Mouse (Mus musculus) cerebellum, adult 11-12 months (tissue): ENCODE results near the gene Hip1.

ENCODE experiments used
- DNase-seq: peaks from one replicate; pipeline ENCODE4 v3.0.0; 2022

Hip1 gene

DNA sequence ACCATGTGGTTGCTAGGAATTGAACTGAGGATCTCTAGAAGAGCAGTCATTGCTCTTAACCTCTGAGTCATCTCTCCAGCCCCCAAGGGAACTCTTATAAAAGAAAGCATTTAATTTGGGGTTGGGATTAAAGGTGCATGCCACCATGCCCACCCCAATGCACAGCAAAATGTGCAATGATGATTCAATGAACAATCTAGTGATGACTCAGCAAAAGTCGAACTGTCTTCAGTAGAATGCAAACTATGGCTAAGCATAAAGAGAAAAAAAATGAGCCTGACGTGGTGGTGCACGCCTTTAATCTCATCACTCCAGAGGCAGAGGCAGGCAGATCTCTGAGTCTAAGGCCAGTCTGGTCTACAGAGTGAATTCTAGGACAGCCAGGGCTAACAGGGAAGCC is 182.3 kb downstream of the Hip1 start:
- DNase-seq: no peak

DNA sequence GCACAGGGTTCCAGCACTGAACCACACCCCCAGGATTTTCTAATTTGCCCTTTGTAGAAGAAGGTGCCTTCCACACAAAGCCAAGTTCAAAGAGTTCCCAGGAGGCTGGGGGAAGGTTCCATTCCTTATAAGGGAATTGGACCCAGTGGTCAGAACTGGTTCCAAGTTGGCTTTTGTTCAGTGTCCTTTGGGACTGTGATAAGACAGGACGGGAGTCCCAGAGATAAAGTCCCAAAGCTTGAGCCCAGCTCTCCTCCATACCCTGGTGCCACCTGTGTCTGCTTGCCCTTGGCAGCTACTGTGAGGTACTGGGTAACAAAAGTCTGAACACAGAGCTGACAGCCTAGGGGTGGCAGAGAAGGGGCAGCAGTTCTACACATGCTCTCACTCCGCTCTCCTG is 185.1 kb downstream of the Hip1 start:
- no peak for DNase-seq

DNA sequence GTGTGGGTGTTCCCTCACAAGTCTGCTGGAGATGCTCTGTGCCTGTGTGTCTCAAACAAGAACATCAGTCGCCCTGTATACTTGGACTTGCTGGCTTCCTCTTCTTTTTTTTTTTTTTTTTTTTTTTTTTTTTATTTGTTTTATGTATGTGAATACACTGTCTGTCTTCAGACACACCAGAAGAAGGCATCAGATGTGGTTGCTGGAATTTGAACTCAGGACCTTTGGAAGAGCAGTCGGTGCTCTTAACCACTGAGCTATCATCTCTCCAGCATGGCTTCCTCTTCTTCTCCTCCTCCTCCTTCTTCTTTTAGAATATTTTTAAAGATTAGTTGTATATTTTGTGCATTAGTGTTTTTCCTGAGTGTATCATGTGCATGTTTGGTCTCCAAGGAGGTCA is 187.4 kb downstream of the Hip1 start:
- DNase-seq: no peak
